Mouse (Mus musculus) ES-Bruce4 (cell line): ENCODE measurements around the gene Orc3. TPM values are rescaled to one million over a fixed set of nuclear protein-coding genes. Genes with fewer than 3 reads are reported as not detected.

Experiments
- H3K27ac ChIP-seq: 2 replicates; pipeline ENCODE4 v1.5.1; 2012; ENCODE audit warnings: low read length, inconsistent platforms; ENCODE audit not compliant: insufficient read depth
- H3K27me3 ChIP-seq: 2 replicates; pipeline ENCODE4 v1.6.1; 2012; ENCODE audit warnings: mild to moderate bottlenecking, low read length, inconsistent platforms; ENCODE audit not compliant: control insufficient read depth, poor library complexity, insufficient read depth, severe bottlenecking
- H3K36me3 ChIP-seq: 2 replicates; pipeline ENCODE4 v1.6.1; 2012; ENCODE audit warnings: inconsistent platforms, mild to moderate bottlenecking, low read length, moderate library complexity; ENCODE audit not compliant: control insufficient read depth, poor library complexity, insufficient read depth, severe bottlenecking
- H3K4me1 ChIP-seq: one replicate; pipeline ENCODE4 v1.8.1; 2011; ENCODE audit warnings: low read length; ENCODE audit not compliant: control insufficient read depth, insufficient read depth
- H3K4me3 ChIP-seq: 2 replicates; pipeline ENCODE4 v1.5.1; 2011; ENCODE audit warnings: low read depth, mild to moderate bottlenecking, low read length
- H3K9ac ChIP-seq: 2 replicates; pipeline ENCODE4 v1.6.1; 2012; ENCODE audit warnings: low read depth, mild to moderate bottlenecking, inconsistent platforms; ENCODE audit not compliant: poor library complexity, severe bottlenecking
- H3K9me3 ChIP-seq: replicated peaks from 2 replicates; pipeline ENCODE4 v1.6.1; 2012; ENCODE audit warnings: mild to moderate bottlenecking, low read length, inconsistent platforms; ENCODE audit not compliant: control insufficient read depth, poor library complexity, insufficient read depth, severe bottlenecking
- CTCF ChIP-seq: IDR thresholded peaks from one replicate; pipeline ENCODE4 v1.8.1; 2011; ENCODE audit warnings: low read depth, low read length
- EP300 ChIP-seq: IDR thresholded peaks from 2 replicates; pipeline ENCODE4 v1.6.1; 2011; ENCODE audit warnings: low read depth, low read length; ENCODE audit not compliant: insufficient read depth
- POLR2A ChIP-seq: IDR thresholded peaks from one replicate; pipeline ENCODE4 v1.8.1; 2011; ENCODE audit warnings: low read length; ENCODE audit not compliant: insufficient read depth
- polyA plus RNA-seq: library from polyadenylated mRNA; stranded (reverse); fragments of >200 nt; gene quantifications from 2 replicates; pipeline ENCODE4 v1.2.4, GENCODE M21; 2011; ENCODE audit warnings: low read depth; ENCODE audit not compliant: missing spikeins, insufficient read depth, insufficient read length

Gene Orc3
- polyA plus RNA-seq, 1 experiment = 131 TPM

- no peaks in the 10 kb centered on the region for H3K27me3 ChIP-seq
- no peak overlapping the region for H3K4me3 ChIP-seq
- H3K36me3 ChIP-seq = peaks cover 3% of the 10 kb centered on the region
- H3K4me1 ChIP-seq = no peaks in the 10 kb centered on the region
- H3K9me3 ChIP-seq = no peaks in the 10 kb centered on the region
- no peak for TF ChIP-seq CTCF
- TF ChIP-seq EP300 = no peak
- no peak for TF ChIP-seq POLR2A
- no peak overlapping the region for H3K9ac ChIP-seq
- H3K27ac ChIP-seq = no peak overlapping the region
Measured at GRCm38 (mm10) chr4:34634129-34634528, 19.4 kb upstream of the Orc3 start.

- Histone ChIP-seq H3K27me3 (no peaks in the 10 kb centered on the region), H3K4me1 (no peaks in the 10 kb centered on the region), H3K9me3 (no peaks in the 10 kb centered on the region), H3K36me3 (peaks cover 13% of the 10 kb centered on the region), H3K4me3 (no peak overlapping the region), H3K9ac (no peak overlapping the region), H3K27ac (no peak overlapping the region)
- TF ChIP-seq EP300 = no peak
- no peak for TF ChIP-seq POLR2A
- no peak for TF ChIP-seq CTCF
Measured at GRCm38 (mm10) chr4:34629956-34630355, 15.2 kb upstream of the Orc3 start.

DNA sequence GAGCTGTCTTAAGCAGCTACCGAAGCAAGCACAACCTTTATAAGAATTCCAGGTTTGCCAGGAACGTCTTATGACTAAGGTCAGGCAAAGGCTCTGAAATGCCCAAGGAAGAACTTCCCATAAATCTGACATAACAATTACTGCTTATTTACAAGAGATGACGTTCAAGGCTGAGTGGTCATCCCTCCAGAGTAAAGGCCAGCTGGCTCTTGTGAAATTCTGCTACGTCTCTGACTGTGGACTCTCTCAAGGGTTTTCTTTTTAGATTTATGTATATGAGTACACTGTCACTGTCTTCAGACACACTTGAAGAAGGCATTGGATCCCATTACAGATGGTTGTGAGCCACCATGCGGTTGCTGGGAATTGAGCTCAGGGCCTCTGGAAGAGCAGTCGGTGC lies 11.7 kb upstream of the Orc3 start:
- Histone ChIP-seq H3K36me3 (peaks cover 14% of the 10 kb centered on the region), H3K27ac (no peak overlapping the region), H3K27me3 (no peaks in the 10 kb centered on the region), H3K9ac (no peak overlapping the region), H3K4me3 (no peak overlapping the region), H3K4me1 (no peaks in the 10 kb centered on the region), H3K9me3 (no peaks in the 10 kb centered on the region)
- TF ChIP-seq EP300 (no peak), CTCF (no peak), POLR2A (no peak)

DNA sequence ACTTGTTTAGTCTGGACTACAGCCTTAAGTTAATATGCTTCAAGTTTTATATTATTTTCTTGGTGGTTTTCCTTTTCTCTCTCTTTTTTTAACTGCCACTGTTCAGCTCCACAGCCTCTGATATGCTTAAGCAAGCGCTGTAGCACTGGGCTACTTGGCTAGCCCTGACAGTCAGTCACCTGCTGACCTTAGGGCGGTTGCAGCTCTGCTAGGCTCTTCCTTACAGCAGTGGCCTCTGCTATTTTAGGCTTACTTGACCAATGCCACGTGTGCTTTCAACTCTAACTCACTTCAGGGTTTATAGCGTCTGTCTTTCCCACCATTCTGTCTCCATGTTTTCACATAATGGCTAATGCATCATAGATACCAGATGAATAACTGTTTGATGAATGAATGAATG lies 10.8 kb upstream of the Orc3 start:
- H3K4me3 ChIP-seq = no peak overlapping the region
- H3K9ac ChIP-seq = no peak overlapping the region
- no peaks in the 10 kb centered on the region for H3K4me1 ChIP-seq
- peaks cover 14% of the 10 kb centered on the region for H3K36me3 ChIP-seq
- H3K9me3 ChIP-seq = no peaks in the 10 kb centered on the region
- H3K27me3 ChIP-seq = no peaks in the 10 kb centered on the region
- no peak overlapping the region for H3K27ac ChIP-seq
- no peak for TF ChIP-seq POLR2A
- TF ChIP-seq CTCF = no peak
- no peak for TF ChIP-seq EP300

DNA sequence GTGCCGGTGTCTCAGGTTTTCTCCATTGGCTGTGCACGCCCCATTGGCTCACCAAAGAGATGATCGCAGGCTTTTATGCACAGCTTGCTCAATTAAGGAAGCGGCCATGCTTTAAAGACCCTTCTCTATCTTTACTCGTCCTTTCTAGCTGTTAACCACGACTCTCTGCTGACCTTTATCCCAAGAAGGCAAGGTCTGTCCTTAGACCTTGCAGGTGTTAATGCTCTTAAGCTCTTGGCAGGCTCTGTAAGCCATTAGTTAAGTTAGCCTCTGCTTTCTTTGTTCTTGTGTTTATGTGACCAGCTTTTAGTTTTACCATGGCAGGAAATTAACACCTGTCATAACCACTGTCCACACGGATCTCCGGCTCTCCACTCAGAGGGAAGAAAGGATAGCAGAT lies 1.4 kb upstream of the Orc3 start:
- H3K9me3 ChIP-seq = no peaks in the 10 kb centered on the region
- H3K9ac ChIP-seq = peak overlapping the region; percentile 80
- TF ChIP-seq EP300 (no peak), POLR2A (no peak), CTCF (no peak)
- peak overlapping the region; percentile 98 for H3K4me3 ChIP-seq
- H3K27ac ChIP-seq = no peak overlapping the region
- H3K27me3 ChIP-seq = no peaks in the 10 kb centered on the region
- H3K4me1 ChIP-seq = no peaks in the 10 kb centered on the region
- H3K36me3 ChIP-seq = no peaks in the 10 kb centered on the region; the same call in 1 of the 2 replicates

DNA sequence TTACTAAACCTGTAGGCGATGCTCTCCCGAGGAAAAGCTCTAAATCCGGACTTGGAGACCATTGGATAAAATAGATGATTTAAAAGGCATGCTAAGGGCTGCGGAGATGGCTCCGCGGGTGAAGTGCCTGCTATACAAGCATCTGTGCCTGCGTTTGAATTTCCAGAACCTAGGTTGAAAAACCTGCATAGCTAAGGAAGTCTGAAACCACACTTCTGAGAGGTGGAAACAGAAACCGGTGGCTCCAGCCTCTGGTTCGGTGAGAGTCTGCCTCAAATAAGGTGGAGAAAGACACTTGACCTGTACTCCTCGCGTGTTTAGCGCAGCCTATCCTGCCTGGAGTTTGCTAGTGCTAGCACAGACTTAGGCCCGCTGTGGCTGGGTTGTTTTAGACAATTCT lies 559 bp upstream of the Orc3 start:
- H3K9me3 ChIP-seq = no peaks in the 10 kb centered on the region
- TF ChIP-seq EP300 = no peak
- H3K4me3 ChIP-seq = peak overlapping the region; percentile 98
- H3K27ac ChIP-seq = no peak overlapping the region
- H3K36me3 ChIP-seq = peaks cover 2% of the 10 kb centered on the region
- H3K4me1 ChIP-seq = no peaks in the 10 kb centered on the region
- H3K9ac ChIP-seq = peak overlapping the region; percentile 80
- no peaks in the 10 kb centered on the region for H3K27me3 ChIP-seq
